Mouse (Mus musculus) CD4-positive, CD25-positive, alpha-beta regulatory T cell, adult 4 months (primary cell): ENCODE measurements around the gene Zfp944. TPM values are rescaled to one million over a fixed set of nuclear protein-coding genes. Genes with fewer than 3 reads are reported as not detected.
"Not testable (repeated sequence)": the region's sequence is repeated elsewhere in the genome, so short reads cannot be mapped to it uniquely, and the experiment has no call there.

ENCODE experiments used
- ATAC-seq: one replicate; pipeline ENCODE4 v1.8.0; 2017
- polyA plus RNA-seq, 2 experiments: library from polyadenylated mRNA; unstranded; fragments of 100-300 nt; shearing (Covaris generic); gene quantifications; one replicate each; pipeline ENCODE4 v1.2.1; 2017

Zfp944 gene
- polyA plus RNA-seq = 10 to 100 TPM; 10.9 to 12.9 TPM

- peak; percentile 90 for ATAC-seq
These were observed at the start of gene Zfp944, which contains the start of gene Zfp758 for GRCm38 (mm10) chr17:22361101-22361781. TSS of gene Zfp944 (minus strand) at chr17:22361400. TSS of gene Zfp758 (plus strand) at chr17:22361453.

GRCm38 (mm10) chr17:22410756-22411155 is 49.6 kb upstream of the Zfp944 start:
- peak; percentile 91 for ATAC-seq

GRCm38 (mm10) chr17:22363895-22364294 is 2.7 kb upstream of the Zfp944 start:
- ATAC-seq = no peak

GRCm38 (mm10) chr17:22360572-22360971 is 628 bp downstream of the Zfp944 start:
- ATAC-seq = no peak

- ATAC-seq = peak; percentile 98
These were observed 8.4 kb downstream of the Zfp944 start for GRCm38 (mm10) chr17:22352794-22353193.

- not testable (repeated sequence) for ATAC-seq
These were observed 46.0 kb downstream of the Zfp944 start for GRCm38 (mm10) chr17:22315247-22315646.

- ATAC-seq = peak; percentile 97
These were observed 46.4 kb downstream of the Zfp944 start, which contains the start of gene CT030661.1 for GRCm38 (mm10) chr17:22314730-22315226. TSS of gene CT030661.1 (minus strand) at chr17:22314837.

GRCm38 (mm10) chr17:22314219-22314618 is 47.0 kb downstream of the Zfp944 start:
- peak; percentile 12 for ATAC-seq

Other genes with a start within 250 kb of the Zfp944 start
- 1 to 10 TPM; 2.2 to 2.6 TPM for gene Zfp947, start 195.2 kb downstream of the Zfp944 start, polyA plus RNA-seq
- 1 to 10 TPM; 5.2 to 5.7 TPM for gene Zfp994, start 135.8 kb downstream of the Zfp944 start, polyA plus RNA-seq
- 10 to 100 TPM; 14.3 to 21.1 TPM for gene CT030661.1, start 46.6 kb downstream of the Zfp944 start, polyA plus RNA-seq
- 10 to 100 TPM; 15.6 to 16.3 TPM for gene Zfp758, start 53 bp upstream of the Zfp944 start, polyA plus RNA-seq
- 1 to 10 TPM; 5.1 TPM for gene Zfp946, start 62.8 kb upstream of the Zfp944 start, polyA plus RNA-seq
- not detected for gene Vmn2r111, start 212.1 kb upstream of the Zfp944 start, polyA plus RNA-seq
- gene Vmn2r112, start 239.6 kb upstream of the Zfp944 start, polyA plus RNA-seq = under 1 TPM in 1 of 2 experiments, not detected in 1; 0.09 TPM